ENCODE assay signal across 15 mouse cellular contexts in the genomic region with DNA sequence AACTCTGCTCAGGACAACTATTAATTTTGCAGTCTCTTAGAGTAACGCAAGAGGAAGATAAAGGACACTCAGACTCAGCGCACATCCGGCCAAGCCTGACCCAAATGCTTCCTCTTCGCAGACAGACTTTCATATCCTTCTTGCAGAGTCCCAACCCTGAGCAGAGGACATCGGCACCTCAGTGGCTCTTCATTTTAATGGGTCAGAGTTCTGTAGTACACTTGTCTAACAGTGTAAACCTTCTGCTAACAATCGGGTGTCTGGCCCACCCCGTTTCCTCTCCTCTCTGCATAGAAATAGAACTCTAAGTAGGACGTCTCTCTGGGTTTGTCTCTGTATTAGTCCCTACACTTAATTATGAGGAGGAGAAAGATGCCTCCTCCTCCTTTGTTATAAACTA. TPM values are rescaled to one million over a fixed set of nuclear protein-coding genes. Genes with fewer than 3 reads are reported as not detected.
"Had no signal": no experiment of that assay in that cellular context is flagged by ENCODE, and none has a peak within 500 bp of the region (broad histone marks: within the 10 kb centered on the region; RNA-seq: fewer than 3 reads in every experiment).

No protein-coding gene starts in this region.

- H3K9me3 ChIP-seq: limb, embryonic 12.5 days; liver, embryonic 13.5 days; lung, embryonic 15.5 days; neural tube, embryonic 15.5 days had no signal

- H3K27ac ChIP-seq: limb, embryonic 12.5 days; liver, embryonic 13.5 days; lung, embryonic 15.5 days; neural tube, embryonic 15.5 days had no signal

- H3K36me3 ChIP-seq: limb, embryonic 12.5 days; liver, embryonic 13.5 days; lung, embryonic 15.5 days; neural tube, embryonic 15.5 days had no signal

- H3K4me2 ChIP-seq: limb, embryonic 12.5 days; liver, embryonic 13.5 days; lung, embryonic 15.5 days; neural tube, embryonic 15.5 days had no signal

- H3K27me3 ChIP-seq: liver, embryonic 13.5 days; lung, embryonic 15.5 days; neural tube, embryonic 15.5 days had no signal

- ATAC-seq: intestine, postnatal 0 days; liver, postnatal 0 days had no signal

- DNase-seq: kidney, postnatal 25 days; liver; liver, embryonic 13.5 days; liver, postnatal 0 days; lung, postnatal 14 days; right cerebral cortex, postnatal 14 days; thymus, postnatal 4 days had no signal

- H3K4me3 ChIP-seq: limb, embryonic 12.5 days; liver, embryonic 13.5 days; lung, embryonic 15.5 days; myocyte; neural tube, embryonic 15.5 days had no signal

- H3K4me1 ChIP-seq: limb, embryonic 12.5 days; liver, embryonic 13.5 days; lung, embryonic 15.5 days; neural tube, embryonic 15.5 days had no signal

- H3K9ac ChIP-seq: limb, embryonic 12.5 days; liver, embryonic 13.5 days; liver, postnatal 0 days; lung, embryonic 15.5 days; neural tube, embryonic 15.5 days had no signal

RNA-seq across cellular contexts. Expression of gene Sox2, which starts 20.2 kb away (rescaled TPM):
- total RNA-seq: megakaryocyte-erythroid progenitor cell, adult 5-6 weeks had no signal
- polyA plus RNA-seq: kidney, embryonic 16.5 days; liver, embryonic 13.5 days; liver, postnatal 0 days; myocyte; small intestine, adult 2 months had no signal
